Mouse (Mus musculus) intestine, embryonic 14.5 days (tissue): ENCODE data around the gene 1700001K19Rik. TPM values are rescaled to one million over a fixed set of nuclear protein-coding genes. Genes with fewer than 3 reads are reported as not detected.

Source experiments
- ATAC-seq: fragments of 200-750 bp; cut with Nextera tagmentation; replicated peaks from 2 replicates; pipeline ENCODE4 v1.8.0; 2017; ENCODE audit warnings: low read depth, moderate number of reproducible peaks, moderate TSS enrichment, moderate library complexity; ENCODE audit not compliant: low FRiP score, low TSS enrichment
- DNase-seq: peaks from one replicate; pipeline ENCODE4 v3.0.0-alpha.2; 2018; ENCODE audit warnings: low spot score
- H3K27ac ChIP-seq: fragments of 300-500 bp; sonication (generic); 2 replicates; pipeline ENCODE4 v1.5.1; 2014; ENCODE audit warnings: low read depth, mild to moderate bottlenecking, control low read depth
- H3K27me3 ChIP-seq: fragments of 300-500 bp; sonication (generic); replicated peaks from 2 replicates; pipeline ENCODE4 v1.6.1; 2014; ENCODE audit warnings: low read length, control low read depth; ENCODE audit not compliant: control insufficient read depth, insufficient read depth
- H3K36me3 ChIP-seq: fragments of 300-500 bp; sonication (generic); 2 replicates; pipeline ENCODE4 v1.6.1; 2014; ENCODE audit warnings: low read length, control low read depth; ENCODE audit not compliant: control insufficient read depth, insufficient read depth
- H3K4me1 ChIP-seq: fragments of 300-500 bp; sonication (generic); replicated peaks from 2 replicates; pipeline ENCODE4 v1.6.1; 2014; ENCODE audit warnings: low read length, control low read depth, mixed read lengths; ENCODE audit not compliant: control insufficient read depth, insufficient read depth
- H3K4me2 ChIP-seq: fragments of 300-500 bp; sonication (generic); 2 replicates; pipeline ENCODE4 v1.6.1; 2014; ENCODE audit warnings: low read length
- H3K4me3 ChIP-seq: fragments of 300-500 bp; sonication (generic); 2 replicates; pipeline ENCODE4 v1.5.1; 2014; ENCODE audit warnings: low read depth, low read length, control low read depth, mixed read lengths
- H3K9ac ChIP-seq: fragments of 300-500 bp; sonication (generic); 2 replicates; pipeline ENCODE4 v1.6.1; 2014; ENCODE audit warnings: mild to moderate bottlenecking, low read length
- H3K9me3 ChIP-seq: fragments of 300-500 bp; sonication (generic); 2 replicates; pipeline ENCODE4 v1.6.1; 2016; ENCODE audit warnings: low read length, control low read depth; ENCODE audit not compliant: control insufficient read depth
- WGBS: fragments of 180-500 bp; shearing (Covaris S2); extraction: QIAGEN DNeasy Blood & Tissue Kit; methylation state at CpG from one replicate; pipeline ENCODE4 v1.1.7; 2014; 5-methylcytosine and 5-hydroxymethylcytosine counted together
- microRNA-seq: library from miRNA; unstranded; fragments of <30 nt; microRNA quantifications from one replicate; pipeline ENCODE4, GENCODE M21; 2016
- polyA plus RNA-seq: library from polyadenylated mRNA; unstranded; fragments of >200 nt; fragmentation: Nextera tagmentation; extraction: Ambion mirVana; gene quantifications from 2 replicates; pipeline ENCODE4 v1.2.1, GENCODE M21; 2014

Gene 1700001K19Rik
- polyA plus RNA-seq, 1 experiment from 2014 or later = 0.31 TPM

- no peaks in the 10 kb centered on the region for H3K9me3 ChIP-seq
These were observed 31.0 kb downstream of the 1700001K19Rik start for GRCm38 (mm10) chr12:110651464-110651863.

GRCm38 (mm10) chr12:110650241-110650641 is 32.2 kb downstream of the 1700001K19Rik start:
- DNase-seq (no peak), ATAC-seq (no peak)

More at GRCm38 (mm10) chr12:110651464-110651863, 31.0 kb downstream of the 1700001K19Rik start:
- no peak overlapping the region for H3K4me3 ChIP-seq
- ATAC-seq = no peak
- no peaks in the 10 kb centered on the region for H3K4me1 ChIP-seq
- no peak for DNase-seq
- H3K4me2 ChIP-seq = no peak overlapping the region
- H3K27ac ChIP-seq = no peak overlapping the region
- WGBS = 96% methylated on average over 17 of the region's 17 CpGs
- H3K36me3 ChIP-seq = peaks cover 97% of the 10 kb centered on the region
- H3K9ac ChIP-seq = no peak overlapping the region
- H3K27me3 ChIP-seq = no peaks in the 10 kb centered on the region

GRCm38 (mm10) chr12:110637507-110638114 is 44.8 kb downstream of the 1700001K19Rik start:
- Histone ChIP-seq H3K4me1 (no peaks in the 10 kb centered on the region), H3K4me3 (no peak overlapping the region), H3K9me3 (no peaks in the 10 kb centered on the region), H3K27me3 (no peaks in the 10 kb centered on the region), H3K9ac (no peak overlapping the region), H3K36me3 (peaks cover 100% of the 10 kb centered on the region), H3K27ac (no peak overlapping the region), H3K4me2 (no peak overlapping the region)
- no peak for DNase-seq
- WGBS = 88% methylated on average over 13 of the region's 13 CpGs
- no peak for ATAC-seq

More at GRCm38 (mm10) chr12:110650241-110650641, 32.2 kb downstream of the 1700001K19Rik start:
- Histone ChIP-seq H3K4me3 (no peak overlapping the region), H3K4me2 (no peak overlapping the region), H3K27me3 (no peaks in the 10 kb centered on the region), H3K9ac (no peak overlapping the region), H3K36me3 (peaks cover 97% of the 10 kb centered on the region), H3K27ac (no peak overlapping the region), H3K9me3 (no peaks in the 10 kb centered on the region), H3K4me1 (no peaks in the 10 kb centered on the region)
- WGBS = 66% methylated on average over 8 of the region's 8 CpGs

GRCm38 (mm10) chr12:110636293-110636692 is 46.1 kb downstream of the 1700001K19Rik start:
- ATAC-seq = no peak
- Histone ChIP-seq H3K36me3 (peaks cover 100% of the 10 kb centered on the region), H3K4me1 (no peaks in the 10 kb centered on the region), H3K27ac (no peak overlapping the region), H3K27me3 (no peaks in the 10 kb centered on the region), H3K4me2 (no peak overlapping the region), H3K9ac (no peak overlapping the region), H3K4me3 (no peak overlapping the region), H3K9me3 (no peaks in the 10 kb centered on the region)
- WGBS = 96% methylated on average over 12 of the region's 12 CpGs
- DNase-seq = no peak

- 95% methylated on average over 11 of the region's 11 CpGs for WGBS
These were observed 52.4 kb downstream of the 1700001K19Rik start for GRCm38 (mm10) chr12:110630056-110630455.

More at GRCm38 (mm10) chr12:110630056-110630455, 52.4 kb downstream of the 1700001K19Rik start:
- Histone ChIP-seq H3K36me3 (peaks cover 100% of the 10 kb centered on the region), H3K4me1 (no peaks in the 10 kb centered on the region), H3K4me3 (no peak overlapping the region), H3K27me3 (no peaks in the 10 kb centered on the region), H3K9me3 (no peaks in the 10 kb centered on the region), H3K27ac (no peak overlapping the region), H3K4me2 (no peak overlapping the region), H3K9ac (no peak overlapping the region)
- DNase-seq = no peak
- no peak for ATAC-seq

Small RNA genes lying within 50 kb of the gene (microRNA-seq; reads per million reads assigned to microRNA genes)
- gene Gm27299 = not detected

Other genes starting within 250 kb of the 1700001K19Rik start
- gene Ppp2r5c, start 235.5 kb downstream of the 1700001K19Rik start, polyA plus RNA-seq = 153 and 170 TPM in 2 replicates
- 65.6 and 67.3 TPM in 2 replicates for gene Dync1h1, start 81.2 kb downstream of the 1700001K19Rik start, polyA plus RNA-seq
- gene Hsp90aa1, start 20.1 kb upstream of the 1700001K19Rik start, polyA plus RNA-seq = 903 and 985 TPM in 2 replicates
- gene Wdr20, start 55.3 kb upstream of the 1700001K19Rik start, polyA plus RNA-seq = 23.7 and 24.1 TPM in 2 replicates
- gene Mok, start 158.3 kb upstream of the 1700001K19Rik start, polyA plus RNA-seq = 3.5 and 5.6 TPM in 2 replicates
- 4.7 and 5.4 TPM in 2 replicates for gene Zfp839, start 167.6 kb upstream of the 1700001K19Rik start, polyA plus RNA-seq
- gene Cinp, start 206.5 kb upstream of the 1700001K19Rik start, polyA plus RNA-seq = 85.0 and 99.5 TPM in 2 replicates
- gene Tecpr2, start 206.6 kb upstream of the 1700001K19Rik start, polyA plus RNA-seq = 3.9 and 4.1 TPM in 2 replicates